Mouse (Mus musculus) embryo, embryonic 11.5 days (tissue): ENCODE data around the gene Msantd2.

Source experiments
- DNase-seq: peaks from one replicate; pipeline ENCODE4 v3.0.0-alpha.2; 2012; ENCODE audit warnings: low read depth, low spot score

Gene Msantd2

GRCm38 (mm10) chr9:37541851-37542642 lies 52.9 kb downstream of the Msantd2 start:
- no peak for DNase-seq

- no peak for DNase-seq
These were observed 54.8 kb downstream of the Msantd2 start for GRCm38 (mm10) chr9:37543869-37544440.

- no peak for DNase-seq
These were observed 55.5 kb downstream of the Msantd2 start for GRCm38 (mm10) chr9:37544447-37545165.

- no peak for DNase-seq
These were observed 56.1 kb downstream of the Msantd2 start for GRCm38 (mm10) chr9:37545166-37545610.

- DNase-seq: no peak
These were observed 56.8 kb downstream of the Msantd2 start for GRCm38 (mm10) chr9:37545847-37546452.

- no peak for DNase-seq
These were observed 57.8 kb downstream of the Msantd2 start for GRCm38 (mm10) chr9:37546889-37547288.

- DNase-seq: no peak
These were observed 61.3 kb downstream of the Msantd2 start for GRCm38 (mm10) chr9:37550435-37550834.

GRCm38 (mm10) chr9:37551751-37552531 lies 62.8 kb downstream of the Msantd2 start:
- no peak for DNase-seq

GRCm38 (mm10) chr9:37552536-37553293 lies 63.6 kb downstream of the Msantd2 start, which contains the start of gene Nrgn:
Nrgn (minus strand) TSS chr9:37552904.
- peak; percentile 75 for DNase-seq

GRCm38 (mm10) chr9:37554279-37554678 lies 65.2 kb downstream of the Msantd2 start:
- no peak for DNase-seq

- DNase-seq: no peak
These were observed 66.0 kb downstream of the Msantd2 start, which contains the start of gene Siae for GRCm38 (mm10) chr9:37554838-37555748. Siae (plus strand) TSS chr9:37555698.

- DNase-seq: no peak
These were observed 67.2 kb downstream of the Msantd2 start for GRCm38 (mm10) chr9:37556366-37556765.

- DNase-seq: no peak
These were observed 71.5 kb downstream of the Msantd2 start for GRCm38 (mm10) chr9:37560617-37561016.

GRCm38 (mm10) chr9:37563805-37564204 lies 74.7 kb downstream of the Msantd2 start:
- DNase-seq: no peak

GRCm38 (mm10) chr9:37567019-37567418 lies 77.9 kb downstream of the Msantd2 start:
- DNase-seq: no peak

- DNase-seq: no peak
These were observed 78.3 kb downstream of the Msantd2 start for GRCm38 (mm10) chr9:37567454-37567853.

GRCm38 (mm10) chr9:37567892-37568604 lies 78.9 kb downstream of the Msantd2 start:
- DNase-seq: no peak

- DNase-seq: no peak
These were observed 79.6 kb downstream of the Msantd2 start for GRCm38 (mm10) chr9:37568605-37569214.
